Mouse (Mus musculus) erythroblast, embryonic 14.5 days (primary cell): ENCODE measurements at regions not wholly inside any gene's neighbourhood (a gene's known extent, or its start where the extent isn't known, plus 50 kb on each side); places are given as distances from the start of the nearest gene placed in this dataset.

Experiments
- H3K27me3 ChIP-seq: 2 replicates; pipeline ENCODE4 v1.6.1; 2012; ENCODE audit warnings: inconsistent platforms; ENCODE audit not compliant: control insufficient read depth
- H3K36me3 ChIP-seq: 2 replicates; pipeline ENCODE4 v1.6.1; 2012; ENCODE audit warnings: mild to moderate bottlenecking, inconsistent platforms; ENCODE audit not compliant: control insufficient read depth
- H3K4me1 ChIP-seq: 2 replicates; pipeline ENCODE4 v1.6.1; 2012; ENCODE audit warnings: inconsistent platforms; ENCODE audit not compliant: control insufficient read depth
- H3K4me3 ChIP-seq: replicated peaks from 2 replicates; pipeline ENCODE3; 2012; ENCODE audit warnings: moderate library complexity, mild to moderate bottlenecking, inconsistent platforms
- H3K9me3 ChIP-seq: 2 replicates; pipeline ENCODE4 v1.6.1; 2012; ENCODE audit warnings: low read length, inconsistent platforms, mixed read lengths; ENCODE audit not compliant: control insufficient read depth
- GATA1 ChIP-seq: IDR thresholded peaks from 2 replicates; pipeline ENCODE4 v1.6.1; 2012; ENCODE audit warnings: low read length, inconsistent platforms, mixed read lengths
- TAL1 ChIP-seq: IDR thresholded peaks from 3 replicates; pipeline ENCODE4 v1.6.1; 2012; ENCODE audit warnings: low read length, inconsistent platforms, mixed read lengths

DNA sequence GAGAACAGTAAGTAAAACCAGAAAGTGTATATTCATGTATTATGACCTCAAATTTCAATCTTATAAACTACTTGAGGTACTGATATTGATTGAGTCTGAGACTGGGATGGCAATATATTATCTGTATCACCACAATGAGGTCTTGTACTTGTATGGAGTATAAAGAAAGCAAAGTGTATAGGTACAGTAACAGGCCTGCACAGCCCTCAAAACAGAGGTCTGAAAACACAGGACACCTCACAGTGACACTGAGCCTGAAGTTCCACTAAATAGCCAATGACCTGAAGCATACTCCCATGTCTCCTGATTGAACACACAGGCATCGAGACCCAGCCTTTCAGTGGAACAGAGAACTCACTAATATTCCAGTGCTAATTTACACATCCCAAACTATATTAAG is 144.8 kb downstream of the Dad1 start:
- Histone ChIP-seq H3K27me3 (no peaks in the 10 kb centered on the region), H3K4me3 (no peak overlapping the region), H3K4me1 (no peaks in the 10 kb centered on the region), H3K9me3 (no peaks in the 10 kb centered on the region), H3K36me3 (no peaks in the 10 kb centered on the region)
- no peak for TF ChIP-seq GATA1
- no peak for TF ChIP-seq TAL1

DNA sequence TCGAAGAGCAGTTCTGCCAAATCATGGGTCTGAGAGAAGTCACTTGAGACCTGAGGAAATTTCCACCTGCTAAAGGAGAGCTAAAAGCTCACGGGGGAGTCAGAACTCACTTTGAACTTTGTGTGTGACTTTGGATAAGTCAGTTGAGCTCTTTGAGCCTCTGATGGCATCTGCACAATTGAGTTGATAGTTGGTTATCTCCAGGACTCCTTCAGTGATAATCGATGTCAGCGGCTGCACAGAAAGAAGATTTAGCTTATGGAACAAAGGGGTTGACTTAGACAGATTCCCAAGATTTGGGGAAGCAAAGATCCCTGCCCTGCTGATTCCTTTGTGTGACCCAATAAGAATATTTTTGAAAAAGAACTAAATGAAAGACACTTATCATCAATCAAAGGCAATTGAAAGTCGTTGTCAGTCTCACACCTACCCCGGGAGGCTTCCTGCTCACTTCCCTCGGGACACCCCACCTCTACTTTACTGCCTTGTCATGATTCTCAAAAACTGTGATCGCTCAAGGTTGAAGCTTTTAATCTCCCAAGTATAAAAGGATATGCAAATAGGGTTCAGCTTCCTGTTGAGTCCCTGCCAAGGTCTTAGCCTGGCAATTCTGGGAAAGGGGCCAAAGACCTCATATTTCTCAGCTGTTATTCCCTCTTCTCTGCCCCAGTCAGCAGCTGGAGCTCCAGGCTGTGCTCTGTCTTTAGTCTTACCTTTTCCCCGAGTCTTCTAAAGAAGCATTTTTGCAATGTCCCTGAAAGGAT is 145.4 kb downstream of the Dad1 start:
- no peaks in the 10 kb centered on the region for H3K27me3 ChIP-seq
- no peaks in the 10 kb centered on the region for H3K9me3 ChIP-seq
- TF ChIP-seq GATA1 = no peak
- TF ChIP-seq TAL1 = no peak
- no peaks in the 10 kb centered on the region for H3K36me3 ChIP-seq
- H3K4me3 ChIP-seq = no peak overlapping the region
- H3K4me1 ChIP-seq = no peaks in the 10 kb centered on the region

DNA sequence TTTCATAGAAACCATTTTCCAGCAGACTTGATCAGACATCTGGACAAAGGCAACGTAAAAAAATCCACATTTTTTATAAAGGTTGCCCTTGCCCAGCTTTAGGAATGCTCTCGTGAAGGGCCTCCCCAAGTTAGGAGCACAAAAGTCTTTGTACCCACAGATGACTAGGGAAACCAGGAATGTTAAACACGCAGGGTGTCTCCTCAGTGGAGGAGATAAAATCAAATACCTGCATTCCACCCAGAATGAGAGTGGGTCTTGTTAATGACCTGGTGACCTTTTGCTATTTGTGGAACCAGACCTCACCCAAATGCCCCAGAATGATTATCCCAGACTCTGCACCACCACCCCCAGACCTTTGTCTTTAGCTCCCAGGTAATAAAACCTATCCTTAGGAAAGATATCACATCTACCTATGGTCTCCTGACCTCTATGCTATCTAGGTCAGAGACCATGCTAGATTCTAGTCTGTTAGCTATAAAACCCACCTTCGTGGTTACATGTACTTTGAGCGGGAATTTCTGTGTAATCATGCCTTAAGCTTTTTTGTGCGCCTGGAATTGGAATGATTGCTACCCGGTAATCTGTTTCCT is 146.6 kb downstream of the Dad1 start:
- Histone ChIP-seq H3K4me3 (no peak overlapping the region), H3K27me3 (peaks cover 9% of the 10 kb centered on the region; the same call in 1 of the 2 replicates), H3K9me3 (no peaks in the 10 kb centered on the region), H3K4me1 (no peaks in the 10 kb centered on the region), H3K36me3 (no peaks in the 10 kb centered on the region)
- no peak for TF ChIP-seq GATA1
- no peak for TF ChIP-seq TAL1

DNA sequence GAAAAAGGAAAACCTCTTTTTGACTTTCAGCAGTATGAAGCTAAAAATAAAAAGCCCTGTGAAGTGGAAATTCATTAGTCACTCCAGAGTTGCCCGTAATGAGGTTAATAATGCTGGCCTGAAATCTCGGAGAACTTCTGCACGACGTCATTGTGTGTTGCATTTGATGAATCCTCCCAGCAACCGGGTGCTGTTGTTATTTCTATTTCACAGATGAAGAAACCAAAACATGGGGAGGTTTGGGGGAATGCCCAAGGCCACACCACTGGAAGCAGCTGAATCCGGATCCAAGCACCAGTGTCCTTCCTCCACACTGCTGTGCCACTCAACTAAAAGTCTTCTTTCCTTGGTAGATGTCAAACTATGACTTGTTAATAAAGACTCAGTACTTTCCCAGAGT is 149.7 kb downstream of the Dad1 start:
- peaks cover 6% of the 10 kb centered on the region for H3K4me1 ChIP-seq
- H3K9me3 ChIP-seq = no peaks in the 10 kb centered on the region
- TF ChIP-seq TAL1 (no peak), GATA1 (no peak)
- H3K27me3 ChIP-seq = peaks cover 15% of the 10 kb centered on the region
- H3K4me3 ChIP-seq = no peak overlapping the region
- no peaks in the 10 kb centered on the region for H3K36me3 ChIP-seq

DNA sequence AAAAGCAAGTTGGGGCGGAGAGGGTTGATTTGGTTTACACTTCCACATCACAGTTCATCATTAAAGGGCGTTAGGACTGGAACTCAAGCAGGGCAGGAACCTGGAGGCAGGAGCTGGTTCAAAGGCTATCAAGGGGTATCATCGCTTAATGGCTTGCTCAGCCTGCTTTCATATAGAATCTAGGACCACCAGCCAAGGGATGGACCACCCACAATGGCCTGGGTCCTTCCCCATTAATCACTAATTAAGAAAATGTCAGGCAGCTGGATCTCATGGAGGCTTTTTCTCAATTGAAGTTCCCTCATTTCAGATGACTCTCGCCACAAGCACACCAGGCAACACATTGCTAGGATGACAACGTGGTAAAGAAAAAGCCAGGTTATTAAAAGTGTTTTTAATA is 150.4 kb downstream of the Dad1 start:
- no peak for TF ChIP-seq GATA1
- Histone ChIP-seq H3K4me3 (no peak overlapping the region), H3K27me3 (peaks cover 20% of the 10 kb centered on the region), H3K36me3 (no peaks in the 10 kb centered on the region), H3K4me1 (peaks cover 9% of the 10 kb centered on the region), H3K9me3 (no peaks in the 10 kb centered on the region)

DNA sequence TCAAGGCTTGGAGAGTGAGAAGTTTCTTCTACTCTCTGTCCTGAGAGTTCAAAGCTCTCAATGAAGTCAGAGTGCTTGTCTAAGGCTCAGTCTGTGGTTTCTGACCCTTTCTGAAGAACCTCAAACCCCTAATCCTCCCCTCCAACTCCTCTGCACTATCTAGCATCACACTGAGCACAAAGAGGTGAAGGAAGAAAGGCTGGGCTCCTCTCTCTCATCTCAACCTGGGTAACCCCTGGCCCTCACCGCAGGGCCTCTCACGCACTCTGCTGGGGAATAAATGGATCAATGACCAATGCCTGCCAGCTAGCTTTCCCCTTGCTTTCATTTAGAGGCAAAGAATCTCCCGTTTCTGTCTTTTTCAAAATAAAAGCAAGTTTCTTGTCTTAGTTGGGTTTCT is 150.8 kb downstream of the Dad1 start:
- Histone ChIP-seq H3K27me3 (peaks cover 24% of the 10 kb centered on the region), H3K9me3 (no peaks in the 10 kb centered on the region), H3K36me3 (no peaks in the 10 kb centered on the region), H3K4me1 (peaks cover 9% of the 10 kb centered on the region), H3K4me3 (no peak overlapping the region)
- no peak for TF ChIP-seq GATA1
- TF ChIP-seq TAL1 = no peak

DNA sequence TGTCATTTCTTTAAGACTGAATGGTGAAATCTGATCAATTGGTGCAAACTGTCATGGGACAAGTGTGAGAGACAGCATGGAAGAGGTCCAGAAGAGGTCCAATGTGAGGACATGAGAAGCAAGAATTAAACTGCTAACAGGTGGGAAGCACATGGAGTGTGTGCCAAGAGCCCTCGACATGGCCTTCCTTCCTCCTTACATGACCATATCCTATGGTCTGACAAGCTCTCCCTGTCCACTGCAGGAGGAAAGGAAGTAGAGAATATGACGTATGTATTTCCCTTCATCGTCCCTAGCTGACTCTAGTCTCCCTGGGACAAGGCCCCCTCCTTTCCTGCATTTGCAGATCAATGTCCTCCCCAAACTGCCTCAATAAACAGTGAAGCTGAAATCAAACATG is 152.1 kb downstream of the Dad1 start:
- TF ChIP-seq GATA1 (no peak), TAL1 (no peak)
- no peaks in the 10 kb centered on the region for H3K36me3 ChIP-seq
- peaks cover 37% of the 10 kb centered on the region for H3K27me3 ChIP-seq
- no peaks in the 10 kb centered on the region for H3K9me3 ChIP-seq
- peaks cover 9% of the 10 kb centered on the region for H3K4me1 ChIP-seq
- no peak overlapping the region for H3K4me3 ChIP-seq

DNA sequence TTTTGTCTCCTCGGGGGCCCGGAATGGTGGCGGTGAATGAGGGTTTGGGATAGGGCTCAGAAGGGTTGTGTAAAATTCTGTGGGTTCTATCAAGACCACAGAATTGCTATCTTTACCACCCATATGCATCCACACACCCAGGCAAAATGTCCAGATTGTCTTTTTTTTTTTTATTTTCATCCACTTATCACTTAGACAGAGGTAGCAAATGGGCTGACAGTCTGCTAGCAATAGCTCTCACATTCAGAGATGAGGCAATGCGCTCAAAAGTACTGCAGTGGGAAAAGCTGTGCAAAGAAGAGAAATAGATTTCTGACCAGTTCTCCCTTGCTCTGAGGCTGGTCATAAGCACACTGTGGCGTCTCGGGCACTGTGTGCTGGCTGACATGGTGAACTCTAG is 154.5 kb downstream of the Dad1 start:
- no peaks in the 10 kb centered on the region for H3K36me3 ChIP-seq
- TF ChIP-seq TAL1 (no peak), GATA1 (no peak)
- H3K4me1 ChIP-seq = peaks cover 9% of the 10 kb centered on the region
- no peak overlapping the region for H3K4me3 ChIP-seq
- peaks cover 39% of the 10 kb centered on the region for H3K27me3 ChIP-seq
- no peaks in the 10 kb centered on the region for H3K9me3 ChIP-seq

DNA sequence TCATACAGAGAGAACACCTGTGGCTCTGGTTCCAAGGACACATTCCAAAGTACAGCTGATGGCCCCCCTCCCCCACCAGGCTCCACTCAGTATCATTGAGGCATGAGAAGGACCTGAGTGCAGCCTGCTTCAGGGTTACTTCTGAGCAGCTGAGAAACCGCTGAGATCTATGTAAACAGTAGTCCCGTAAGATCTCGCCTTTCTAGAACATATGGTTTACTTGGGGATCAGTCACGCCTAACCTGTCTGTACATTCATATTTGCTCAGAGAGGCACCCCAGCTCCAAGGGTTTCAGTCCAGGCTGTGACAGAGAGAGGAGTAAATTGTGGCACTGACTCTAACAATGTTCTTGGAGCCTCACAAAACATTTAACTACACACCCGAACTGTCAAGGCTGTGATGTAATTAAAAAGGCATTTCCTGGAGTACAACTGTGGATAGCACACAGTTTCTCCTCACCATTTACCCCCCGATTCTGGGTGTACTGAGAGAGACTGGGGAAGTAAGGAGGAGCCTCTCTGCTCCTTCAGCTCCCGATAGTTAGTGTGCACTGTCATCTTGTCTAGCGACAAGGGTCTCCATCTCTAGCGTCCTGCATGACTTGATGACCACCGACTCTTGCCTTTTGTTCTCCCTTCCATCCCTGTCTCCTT is 155.7 kb downstream of the Dad1 start:
- no peak for TF ChIP-seq TAL1
- no peak for TF ChIP-seq GATA1
- H3K27me3 ChIP-seq = peaks cover 39% of the 10 kb centered on the region
- H3K36me3 ChIP-seq = no peaks in the 10 kb centered on the region
- H3K4me1 ChIP-seq = peaks cover 9% of the 10 kb centered on the region
- no peak overlapping the region for H3K4me3 ChIP-seq
- H3K9me3 ChIP-seq = no peaks in the 10 kb centered on the region
